Mouse (Mus musculus) urinary bladder, adult 2 months (tissue): ENCODE results near the gene Hpcal1. TPM values are rescaled to one million over a fixed set of nuclear protein-coding genes. Genes with fewer than 3 reads are reported as not detected.
"Not testable (repeated sequence)": the region's sequence is repeated elsewhere in the genome, so short reads cannot be mapped to it uniquely, and the experiment has no call there.

Experiments used
- DNase-seq: peaks from one replicate; pipeline ENCODE4 v3.0.0; 2022; ENCODE audit warnings: low spot score
- polyA plus RNA-seq: library from polyadenylated mRNA; depleted of rRNA; stranded (reverse); fragments of >200 nt; gene quantifications from 2 replicates; pipeline ENCODE4 v1.2.3, GENCODE M21; 2012

Gene Hpcal1
- polyA plus RNA-seq, 1 experiment, result 52.8 TPM

- DNase-seq, result no peak
These were observed 49.6 kb downstream of the Hpcal1 start for GRCm38 (mm10) chr12:17740226-17740625.

- DNase-seq, result no peak
These were observed 51.1 kb downstream of the Hpcal1 start for GRCm38 (mm10) chr12:17741637-17742364.

GRCm38 (mm10) chr12:17742571-17743321 lies 52.1 kb downstream of the Hpcal1 start:
- no peak for DNase-seq

GRCm38 (mm10) chr12:17745431-17745830 lies 54.8 kb downstream of the Hpcal1 start:
- DNase-seq, result no peak

GRCm38 (mm10) chr12:17746725-17747124 lies 56.1 kb downstream of the Hpcal1 start:
- DNase-seq, result no peak

- DNase-seq, result no peak
These were observed 56.8 kb downstream of the Hpcal1 start for GRCm38 (mm10) chr12:17747191-17748154.

- DNase-seq, result no peak
These were observed 57.5 kb downstream of the Hpcal1 start for GRCm38 (mm10) chr12:17748155-17748529.

- DNase-seq, result no peak
These were observed 59.1 kb downstream of the Hpcal1 start for GRCm38 (mm10) chr12:17749784-17750183.

- DNase-seq, result no peak
These were observed 59.8 kb downstream of the Hpcal1 start for GRCm38 (mm10) chr12:17750500-17750899.

GRCm38 (mm10) chr12:17752828-17753227 lies 62.2 kb downstream of the Hpcal1 start:
- DNase-seq, result no peak

GRCm38 (mm10) chr12:17754771-17755170 lies 64.1 kb downstream of the Hpcal1 start:
- no peak for DNase-seq

GRCm38 (mm10) chr12:17756891-17757290 lies 66.2 kb downstream of the Hpcal1 start:
- no peak for DNase-seq

- DNase-seq, result no peak
These were observed 71.8 kb downstream of the Hpcal1 start for GRCm38 (mm10) chr12:17762286-17762933.

GRCm38 (mm10) chr12:17763054-17763453 lies 72.4 kb downstream of the Hpcal1 start:
- DNase-seq, result no peak

- no peak for DNase-seq
These were observed 73.3 kb downstream of the Hpcal1 start for GRCm38 (mm10) chr12:17764005-17764404.

GRCm38 (mm10) chr12:17767567-17767966 lies 76.9 kb downstream of the Hpcal1 start:
- DNase-seq, result not testable (repeated sequence)

- no peak for DNase-seq
These were observed 79.0 kb downstream of the Hpcal1 start for GRCm38 (mm10) chr12:17769476-17770172.

GRCm38 (mm10) chr12:17770538-17770937 lies 79.9 kb downstream of the Hpcal1 start:
- DNase-seq, result no peak

GRCm38 (mm10) chr12:17773721-17774120 lies 83.1 kb downstream of the Hpcal1 start:
- not testable (repeated sequence) for DNase-seq

GRCm38 (mm10) chr12:17774842-17775241 lies 84.2 kb downstream of the Hpcal1 start:
- not testable (repeated sequence) for DNase-seq

GRCm38 (mm10) chr12:17778320-17778719 lies 87.7 kb downstream of the Hpcal1 start:
- DNase-seq, result no peak
